Mouse (Mus musculus) thymus, postnatal 25 days (tissue): Measurements from ENCODE around the gene Stfa2.
"Not testable (repeated sequence)": the region's sequence is repeated elsewhere in the genome, so short reads cannot be mapped to it uniquely, and the experiment has no call there.

Experiments used
- DNase-seq: peaks from one replicate; pipeline ENCODE4 v3.0.0; 2022

The Stfa2 gene

GRCm38 (mm10) chr16:36408357-36408756 is at the start of gene Stfa2:
Gene Stfa2, minus strand, starts transcription at chr16:36408457.
- DNase-seq, result no peak

DNA sequence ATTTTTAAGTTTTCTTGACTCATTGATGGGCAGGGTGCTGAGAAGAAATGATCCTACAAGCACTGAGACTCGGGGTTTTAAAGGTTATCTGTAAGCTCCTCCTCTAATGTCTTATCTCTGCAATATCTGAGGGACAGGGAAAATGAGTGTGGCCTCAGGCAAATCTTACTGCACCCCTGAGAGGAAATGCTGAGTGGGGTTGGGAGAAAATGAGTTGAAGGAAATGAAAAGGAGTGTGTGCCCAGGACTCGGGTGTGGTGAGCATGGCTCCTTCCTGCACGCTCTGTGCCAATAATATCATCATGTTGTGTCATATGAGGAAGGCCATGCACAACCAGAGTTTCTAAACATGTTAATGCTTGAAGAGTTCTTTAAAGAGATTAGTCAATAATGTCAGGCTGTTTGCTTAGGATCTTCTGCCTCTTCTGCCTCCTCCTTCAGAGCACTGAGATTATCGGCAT is 47.1 kb upstream of the Stfa2 start, which contains the start of gene Stfa3:
Gene Stfa3, minus strand, starts transcription at position 51 of the 461 bp plus-strand sequence.
- no peak for DNase-seq

DNA sequence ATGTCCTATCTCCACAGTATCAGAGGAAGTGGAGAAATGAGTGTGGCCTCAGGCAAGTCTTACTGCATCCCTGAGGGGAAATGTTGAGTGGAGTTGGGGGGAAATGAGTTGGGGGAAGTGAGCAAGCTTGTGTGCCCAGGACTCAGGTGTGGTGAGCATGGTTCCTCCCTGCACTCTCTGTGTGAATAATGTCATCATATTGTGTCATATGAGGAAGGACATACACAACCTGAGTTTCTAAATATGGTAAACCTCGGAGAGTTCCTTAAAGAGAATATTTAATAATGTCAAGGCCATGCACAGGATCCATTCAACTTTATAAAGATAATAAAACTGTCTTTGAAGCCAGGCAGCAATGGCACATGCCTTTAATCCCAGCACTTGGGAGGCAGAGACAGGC is 12.7 kb upstream of the Stfa2 start:
- DNase-seq, result not testable (repeated sequence)

DNA sequence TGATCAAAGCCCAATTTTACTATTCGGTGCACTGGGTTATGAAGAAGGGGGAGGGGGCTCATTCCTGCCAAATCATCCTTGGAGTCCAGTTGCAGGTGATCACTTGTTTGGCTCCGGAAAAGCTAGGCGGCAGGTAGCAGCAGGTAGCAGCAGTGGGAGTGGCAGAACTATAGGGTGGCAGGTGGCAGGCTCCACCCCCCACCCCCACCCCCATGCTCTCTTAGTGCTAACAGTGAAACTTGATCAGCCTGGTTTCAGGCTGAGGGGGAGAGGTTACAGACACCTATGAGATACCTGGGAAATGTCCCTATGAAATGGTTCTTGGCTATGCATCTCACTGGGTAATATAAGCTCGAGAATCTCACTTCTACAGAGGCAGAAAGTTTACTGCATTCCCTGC is 19.2 kb downstream of the Stfa2 start:
- DNase-seq, result no peak

GRCm38 (mm10) chr16:36367648-36368047 is 40.6 kb downstream of the Stfa2 start, which contains the start of gene BC100530:
Gene BC100530, minus strand, starts transcription at chr16:36367748.
- DNase-seq, result not testable (repeated sequence)
